Mouse (Mus musculus): ENCODE data around the gene Lrrtm4.

The Lrrtm4 gene

GRCm38 (mm10) chr6:80704183-80704582 lies 685.5 kb downstream of the Lrrtm4 start:
- no peak for DNase-seq (ENCODE audit: low read depth, low spot score)

- peak; percentile 20 for DNase-seq (ENCODE audit: low read depth, low spot score)
Observed at GRCm38 (mm10) chr6:80720468-80720867, 701.8 kb downstream of the Lrrtm4 start.

GRCm38 (mm10) chr6:80733416-80733815 lies 714.7 kb downstream of the Lrrtm4 start:
- no peak for DNase-seq (ENCODE audit: low read depth, low spot score)

GRCm38 (mm10) chr6:80750769-80751168 lies 732.1 kb downstream of the Lrrtm4 start:
- DNase-seq (ENCODE audit: low read depth, low spot score): no peak

- DNase-seq (ENCODE audit: low read depth, low spot score): no peak
Observed at GRCm38 (mm10) chr6:80760641-80761204, 742.0 kb downstream of the Lrrtm4 start.

- peak; percentile 28 for DNase-seq (ENCODE audit: low read depth, low spot score)
Observed at GRCm38 (mm10) chr6:80786282-80786681, 767.6 kb downstream of the Lrrtm4 start.

- no peak for DNase-seq (ENCODE audit: low read depth, low spot score)
Observed at GRCm38 (mm10) chr6:80823753-80824152, 805.1 kb downstream of the Lrrtm4 start.

GRCm38 (mm10) chr6:80839784-80840183 lies 821.1 kb downstream of the Lrrtm4 start:
- DNase-seq (ENCODE audit: low read depth, low spot score): no peak

GRCm38 (mm10) chr6:80845294-80845693 lies 826.6 kb downstream of the Lrrtm4 start:
- DNase-seq (ENCODE audit: low read depth, low spot score): no peak

- DNase-seq (ENCODE audit: low read depth, low spot score): no peak
Observed at GRCm38 (mm10) chr6:80856910-80857543, 838.4 kb downstream of the Lrrtm4 start.

All from ES-CJ7 (cell line).